Mouse (Mus musculus): Measurements from ENCODE around the gene Crlf1. TPM values are rescaled to one million over a fixed set of nuclear protein-coding genes. Genes with fewer than 3 reads are reported as not detected.

The Crlf1 gene
- polyA plus RNA-seq, 1 experiment from 2014 or later: 2.4 TPM

- Histone ChIP-seq H3K27ac (ENCODE audit: low read depth, low read length) (no peak overlapping the region), H3K4me3 (ENCODE audit: low read depth, low read length) (no peak overlapping the region), H3K36me3 (ENCODE audit: control insufficient read depth, insufficient read depth, low read length) (peaks cover 2% of the 10 kb centered on the region; the same call in 1 of the 2 replicates), H3K9me3 (ENCODE audit: control insufficient read depth, low read length) (no peaks in the 10 kb centered on the region), H3K4me2 (replicated peaks; ENCODE audit: low read depth, low read length) (no peak overlapping the region; the same call in 1 of the 2 replicates), H3K4me1 (replicated peaks; ENCODE audit: control insufficient read depth, insufficient read depth, low read length) (peaks cover 6% of the 10 kb centered on the region), H3K27me3 (ENCODE audit: control insufficient read depth, insufficient read depth, low read length) (peaks cover 78% of the 10 kb centered on the region), H3K9ac (ENCODE audit: low read depth, low read length) (no peak overlapping the region)
- DNase-seq (ENCODE audit: low spot score): no peak
- ATAC-seq (ENCODE audit: low FRiP score): no peak
- WGBS: 6% methylated on average over 39 of the region's 39 CpGs
These were observed 7.7 kb downstream of the Crlf1 start for GRCm38 (mm10) chr8:70500386-70501301.

- H3K27me3 ChIP-seq (ENCODE audit: control insufficient read depth, insufficient read depth, low read length): peaks cover 65% of the 10 kb centered on the region
- peaks cover 9% of the 10 kb centered on the region for H3K4me1 ChIP-seq (replicated peaks; ENCODE audit: control insufficient read depth, insufficient read depth, low read length)
These were observed 9.0 kb downstream of the Crlf1 start for GRCm38 (mm10) chr8:70501820-70502529.

GRCm38 (mm10) chr8:70502540-70502939 lies 9.6 kb downstream of the Crlf1 start:
- Histone ChIP-seq H3K4me1 (replicated peaks; ENCODE audit: control insufficient read depth, insufficient read depth, low read length) (peaks cover 9% of the 10 kb centered on the region), H3K4me3 (ENCODE audit: low read depth, low read length) (no peak overlapping the region), H3K27ac (ENCODE audit: low read depth, low read length) (no peak overlapping the region), H3K9me3 (ENCODE audit: control insufficient read depth, low read length) (no peaks in the 10 kb centered on the region), H3K4me2 (replicated peaks; ENCODE audit: low read depth, low read length) (no peak overlapping the region), H3K27me3 (ENCODE audit: control insufficient read depth, insufficient read depth, low read length) (peaks cover 59% of the 10 kb centered on the region), H3K36me3 (ENCODE audit: control insufficient read depth, insufficient read depth, low read length) (peaks cover 4% of the 10 kb centered on the region; the same call in 1 of the 2 replicates), H3K9ac (ENCODE audit: low read depth, low read length) (no peak overlapping the region)
- ATAC-seq (ENCODE audit: low FRiP score): no peak
- no peak for DNase-seq (ENCODE audit: low spot score)
- 31% methylated on average over 12 of the region's 12 CpGs for WGBS

More at GRCm38 (mm10) chr8:70501820-70502529, 9.0 kb downstream of the Crlf1 start:
- no peak overlapping the region for H3K4me2 ChIP-seq (replicated peaks; ENCODE audit: low read depth, low read length)
- no peak overlapping the region for H3K27ac ChIP-seq (ENCODE audit: low read depth, low read length)
- ATAC-seq (ENCODE audit: low FRiP score): no peak
- WGBS: 13% methylated on average over 23 of the region's 23 CpGs
- H3K9me3 ChIP-seq (ENCODE audit: control insufficient read depth, low read length): no peaks in the 10 kb centered on the region
- H3K9ac ChIP-seq (ENCODE audit: low read depth, low read length): no peak overlapping the region
- no peak for DNase-seq (ENCODE audit: low spot score)
- no peak overlapping the region for H3K4me3 ChIP-seq (ENCODE audit: low read depth, low read length)
- peaks cover 2% of the 10 kb centered on the region; the same call in 1 of the 2 replicates for H3K36me3 ChIP-seq (ENCODE audit: control insufficient read depth, insufficient read depth, low read length)

GRCm38 (mm10) chr8:70503062-70503750 lies 10.2 kb downstream of the Crlf1 start:
- ATAC-seq (ENCODE audit: low FRiP score): no peak
- H3K9ac ChIP-seq (ENCODE audit: low read depth, low read length): no peak overlapping the region
- H3K4me1 ChIP-seq (replicated peaks; ENCODE audit: control insufficient read depth, insufficient read depth, low read length): peaks cover 9% of the 10 kb centered on the region
- no peak overlapping the region for H3K4me3 ChIP-seq (ENCODE audit: low read depth, low read length)
- WGBS: 12% methylated on average over 46 of the region's 46 CpGs
- peaks cover 7% of the 10 kb centered on the region for H3K36me3 ChIP-seq (ENCODE audit: control insufficient read depth, insufficient read depth, low read length)
- H3K9me3 ChIP-seq (ENCODE audit: control insufficient read depth, low read length): no peaks in the 10 kb centered on the region
- peaks cover 56% of the 10 kb centered on the region for H3K27me3 ChIP-seq (ENCODE audit: control insufficient read depth, insufficient read depth, low read length)
- no peak overlapping the region for H3K27ac ChIP-seq (ENCODE audit: low read depth, low read length)
- DNase-seq (ENCODE audit: low spot score): peak; percentile 87
- no peak overlapping the region for H3K4me2 ChIP-seq (replicated peaks; ENCODE audit: low read depth, low read length)

- Histone ChIP-seq H3K9me3 (ENCODE audit: control insufficient read depth, low read length) (no peaks in the 10 kb centered on the region), H3K4me1 (replicated peaks; ENCODE audit: control insufficient read depth, insufficient read depth, low read length) (peaks cover 14% of the 10 kb centered on the region), H3K4me3 (ENCODE audit: low read depth, low read length) (no peak overlapping the region), H3K36me3 (ENCODE audit: control insufficient read depth, insufficient read depth, low read length) (peaks cover 10% of the 10 kb centered on the region), H3K4me2 (replicated peaks; ENCODE audit: low read depth, low read length) (no peak overlapping the region), H3K27ac (ENCODE audit: low read depth, low read length) (no peak overlapping the region), H3K27me3 (ENCODE audit: control insufficient read depth, insufficient read depth, low read length) (peaks cover 45% of the 10 kb centered on the region), H3K9ac (ENCODE audit: low read depth, low read length) (0 out of 2 replicates have a peak overlapping the region, but pooled peaks have one; percentile 2)
- DNase-seq (ENCODE audit: low spot score): peak; percentile 33
- WGBS: 59% methylated on average over 16 of the region's 16 CpGs
- ATAC-seq (ENCODE audit: low FRiP score): no peak
These were observed 11.3 kb downstream of the Crlf1 start for GRCm38 (mm10) chr8:70504291-70504716.

- ATAC-seq (ENCODE audit: low FRiP score) (no peak), DNase-seq (ENCODE audit: low spot score) (peak; percentile 89)
- H3K9me3 ChIP-seq (ENCODE audit: control insufficient read depth, low read length): no peaks in the 10 kb centered on the region
- H3K27me3 ChIP-seq (ENCODE audit: control insufficient read depth, insufficient read depth, low read length): peaks cover 39% of the 10 kb centered on the region
- no peak overlapping the region for H3K4me3 ChIP-seq (ENCODE audit: low read depth, low read length)
- no peak overlapping the region for H3K9ac ChIP-seq (ENCODE audit: low read depth, low read length)
- no peak overlapping the region for H3K4me2 ChIP-seq (replicated peaks; ENCODE audit: low read depth, low read length)
- no peak overlapping the region for H3K27ac ChIP-seq (ENCODE audit: low read depth, low read length)
- H3K36me3 ChIP-seq (ENCODE audit: control insufficient read depth, insufficient read depth, low read length): peaks cover 10% of the 10 kb centered on the region
- 74% methylated on average over 3 of the region's 3 CpGs for WGBS
- H3K4me1 ChIP-seq (replicated peaks; ENCODE audit: control insufficient read depth, insufficient read depth, low read length): peaks cover 14% of the 10 kb centered on the region
These were observed 11.9 kb downstream of the Crlf1 start for GRCm38 (mm10) chr8:70504851-70505250.

- Histone ChIP-seq H3K36me3 (ENCODE audit: control insufficient read depth, insufficient read depth, low read length) (peaks cover 10% of the 10 kb centered on the region), H3K9ac (ENCODE audit: low read depth, low read length) (peak overlapping the region; percentile 74), H3K4me3 (ENCODE audit: low read depth, low read length) (peak overlapping the region; percentile 55), H3K27ac (ENCODE audit: low read depth, low read length) (peak overlapping the region; percentile 75; the same call in 1 of the 2 replicates), H3K9me3 (ENCODE audit: control insufficient read depth, low read length) (no peaks in the 10 kb centered on the region), H3K4me2 (replicated peaks; ENCODE audit: low read depth, low read length) (peak overlapping the region; percentile 75), H3K27me3 (ENCODE audit: control insufficient read depth, insufficient read depth, low read length) (peaks cover 29% of the 10 kb centered on the region), H3K4me1 (replicated peaks; ENCODE audit: control insufficient read depth, insufficient read depth, low read length) (peaks cover 14% of the 10 kb centered on the region)
- DNase-seq (ENCODE audit: low spot score): no peak
- WGBS: 33% methylated on average over 32 of the region's 32 CpGs
- ATAC-seq (ENCODE audit: low FRiP score): peak; percentile 33
These were observed 12.9 kb downstream of the Crlf1 start for GRCm38 (mm10) chr8:70505698-70506327.
